ENCODE assay signal across 8 mouse cellular contexts in the genomic region with DNA sequence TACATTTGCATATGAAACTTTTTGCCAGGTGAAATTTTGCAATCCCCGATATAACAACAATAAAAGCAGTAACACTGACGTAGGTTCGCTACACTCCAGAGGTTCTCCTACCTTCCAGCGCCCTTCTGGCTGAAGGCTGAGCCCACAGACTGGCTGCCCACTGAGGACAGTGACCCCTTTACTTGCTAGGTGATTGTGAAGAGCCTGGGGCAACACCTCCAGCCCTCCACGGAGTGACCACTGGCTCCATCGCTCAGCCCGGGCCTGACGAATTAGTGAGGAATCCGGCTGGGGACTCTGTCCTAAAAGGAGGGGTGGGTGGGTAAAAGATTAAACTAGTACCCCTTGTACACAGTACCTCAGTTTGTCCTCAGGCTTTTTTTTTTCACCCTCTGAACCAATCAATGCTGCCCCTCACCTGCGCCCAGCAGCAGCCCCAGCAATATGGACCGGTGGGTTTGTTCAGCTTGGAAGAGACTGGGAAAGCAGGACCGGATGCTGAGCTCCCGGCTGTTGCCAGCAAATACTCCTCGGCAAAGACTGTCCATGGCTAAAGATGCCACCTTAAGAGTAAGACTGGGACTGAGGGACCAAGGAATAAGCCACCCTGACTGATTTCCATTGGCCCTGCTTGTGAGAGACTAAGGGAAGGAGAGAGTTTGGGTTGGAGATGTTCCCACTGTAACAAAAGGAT. TPM values are rescaled to one million over a fixed set of nuclear protein-coding genes. Genes with fewer than 3 reads are reported as not detected.
DNase-seq lines count a peak whose midpoint lies in the region; ATAC-seq lines count a peak whose summit lies in the region.
"Had no signal": no experiment of that assay in that cellular context is flagged by ENCODE, and none has a peak within 500 bp of the region (broad histone marks: within the 10 kb centered on the region; RNA-seq: fewer than 3 reads in every experiment).

No protein-coding gene starts in this region.

- 85% methylated on average over 14 of the region's 14 CpGs for WGBS in heart, embryonic 14.5 days
- 91% methylated on average over 14 of the region's 14 CpGs for WGBS in hindbrain, embryonic 14.5 days
- 82% methylated on average over 14 of the region's 14 CpGs for WGBS in liver, embryonic 13.5 days (ENCODE audit: insufficient replicate concordance)

- no peaks in the 10 kb centered on the region for H3K27me3 ChIP-seq in heart, embryonic 14.5 days (ENCODE audit: control insufficient read depth, insufficient read depth, low read length)
- no peaks in the 10 kb centered on the region for H3K27me3 ChIP-seq in hindbrain, embryonic 14.5 days (ENCODE audit: control insufficient read depth, insufficient read depth, low read length)
- no peaks in the 10 kb centered on the region for H3K27me3 ChIP-seq in liver, embryonic 13.5 days

- peaks cover 69% of the 10 kb centered on the region for H3K36me3 ChIP-seq in heart, embryonic 14.5 days (ENCODE audit: control insufficient read depth, insufficient read depth, low read length)
- H3K36me3 ChIP-seq in hindbrain, embryonic 14.5 days (replicated peaks; ENCODE audit: control insufficient read depth, insufficient read depth), result peaks cover 63% of the 10 kb centered on the region
- H3K36me3 ChIP-seq in liver, embryonic 13.5 days, result peaks cover 78% of the 10 kb centered on the region

- no peak overlapping the region for H3K4me2 ChIP-seq in heart, embryonic 14.5 days (ENCODE audit: low read length)
- H3K4me2 ChIP-seq in hindbrain, embryonic 14.5 days (replicated peaks), result no peak overlapping the region
- H3K4me2 ChIP-seq in liver, embryonic 13.5 days, result peak overlapping the region; percentile 90

- no peak overlapping the region for H3K27ac ChIP-seq in heart, embryonic 14.5 days (replicated peaks in 1 of 2; ENCODE audit: control insufficient read depth in 1 of 2, insufficient read depth in 1 of 2, low read depth in 2 of 2, low read length in 2 of 2)
- H3K27ac ChIP-seq in hindbrain, embryonic 14.5 days, result no peak overlapping the region
- H3K27ac ChIP-seq in liver, embryonic 13.5 days, result peak overlapping the region; percentile 100
- H3K27ac ChIP-seq: left cerebral cortex, adult 2 months had no signal

- no peak for DNase-seq in heart, adult 9 months (ENCODE audit: low spot score in 2 of 2)
- peak; percentile 0 for DNase-seq in lung, postnatal 14 days
- DNase-seq in lung, postnatal 36 days, result no peak
- DNase-seq in hindbrain, embryonic 14.5 days (ENCODE audit: low spot score), result no peak
- DNase-seq in liver, embryonic 13.5 days, result no peak

- peaks cover 6 to 16% of the 10 kb centered on the region in 2 experiments for H3K4me1 ChIP-seq in heart, embryonic 14.5 days (ENCODE audit: control insufficient read depth in 2 of 2, insufficient read depth in 2 of 2, low read length in 2 of 2)
- H3K4me1 ChIP-seq in hindbrain, embryonic 14.5 days (replicated peaks; ENCODE audit: control insufficient read depth, insufficient read depth, low read length), result peaks cover 14% of the 10 kb centered on the region
- H3K4me1 ChIP-seq in liver, embryonic 13.5 days (replicated peaks), result peaks cover 67% of the 10 kb centered on the region

- H3K9ac ChIP-seq in heart, embryonic 14.5 days (ENCODE audit: low read length), result peak overlapping the region; percentile 87; the same call in 1 of the 2 replicates
- H3K9ac ChIP-seq in hindbrain, embryonic 14.5 days, result 0 out of 2 replicates have a peak overlapping the region, but pooled peaks have one; percentile 58
- H3K9ac ChIP-seq in liver, embryonic 13.5 days, result peak overlapping the region; percentile 99

- ATAC-seq in heart, embryonic 14.5 days (ENCODE audit: insufficient number of reproducible peaks, insufficient read depth, low FRiP score, low read depth), result no peak
- ATAC-seq in hindbrain, embryonic 14.5 days (ENCODE audit: low FRiP score), result no peak
- no peak for ATAC-seq in liver, embryonic 13.5 days (ENCODE audit: low read depth)
- ATAC-seq in erythroid progenitor cell, adult 5-6 weeks (replicated peaks; ENCODE audit: low FRiP score, poor library complexity, severe bottlenecking), result no peak

- H3K4me3 ChIP-seq in heart, embryonic 14.5 days (ENCODE audit: control insufficient read depth in 1 of 2, insufficient read depth in 1 of 2, low read depth in 1 of 2, low read length in 2 of 2), result no peak overlapping the region; a peak in 1 of 4 replicates
- H3K4me3 ChIP-seq in hindbrain, embryonic 14.5 days (replicated peaks; ENCODE audit: low read length), result no peak overlapping the region
- H3K4me3 ChIP-seq in liver, embryonic 13.5 days (replicated peaks), result peak overlapping the region; percentile 90

- no peaks in the 10 kb centered on the region for H3K9me3 ChIP-seq in heart, embryonic 14.5 days (ENCODE audit: control insufficient read depth, low read length)
- H3K9me3 ChIP-seq in hindbrain, embryonic 14.5 days (ENCODE audit: control insufficient read depth, low read length), result no peaks in the 10 kb centered on the region
- no peaks in the 10 kb centered on the region for H3K9me3 ChIP-seq in liver, embryonic 13.5 days (replicated peaks)

RNA-seq across cellular contexts. Expression of a gene that starts 1.8 kb away (rescaled TPM):
- polyA plus RNA-seq in heart, embryonic 14.5 days (2014; fragmentation: Nextera tagmentation; extraction: Ambion mirVana), result 42.9 and 44.8 TPM in 2 replicates
- 43.5 and 44.6 TPM in 2 replicates for polyA plus RNA-seq in hindbrain, embryonic 14.5 days (2014; fragmentation: Nextera tagmentation; extraction: Ambion mirVana)
- polyA plus RNA-seq in liver, embryonic 13.5 days (2015; fragmentation: Nextera tagmentation; extraction: Ambion mirVana), result 174 and 175 TPM in 2 replicates
- 739 and 765 TPM in 2 replicates for total RNA-seq in erythroid progenitor cell, adult 5-6 weeks (2015; ENCODE audit: low replicate concordance)
- 644 and 799 TPM in 2 replicates for total RNA-seq in erythroid progenitor cell, adult 5-6 weeks (2017; ENCODE audit: low replicate concordance)

RNA-seq across cellular contexts. Expression of a gene that starts 8.6 kb away (rescaled TPM):
- 43.2 and 45.5 TPM in 2 replicates for polyA plus RNA-seq in heart, embryonic 14.5 days (2014; fragmentation: Nextera tagmentation; extraction: Ambion mirVana)
- polyA plus RNA-seq in hindbrain, embryonic 14.5 days (2014; fragmentation: Nextera tagmentation; extraction: Ambion mirVana), result 80.1 and 85.8 TPM in 2 replicates
- 25.8 and 26.7 TPM in 2 replicates for polyA plus RNA-seq in liver, embryonic 13.5 days (2015; fragmentation: Nextera tagmentation; extraction: Ambion mirVana)
- 39.0 and 64.9 TPM in 2 replicates for total RNA-seq in erythroid progenitor cell, adult 5-6 weeks (2015; ENCODE audit: low replicate concordance)
- 18.5 and 33.2 TPM in 2 replicates for total RNA-seq in erythroid progenitor cell, adult 5-6 weeks (2017; ENCODE audit: low replicate concordance)

RNA-seq across cellular contexts. Expression of a gene that starts 9.0 kb away (rescaled TPM):
- 52.8 and 55.6 TPM in 2 replicates for polyA plus RNA-seq in heart, embryonic 14.5 days (2014; fragmentation: Nextera tagmentation; extraction: Ambion mirVana)
- 86.5 and 88.6 TPM in 2 replicates for polyA plus RNA-seq in hindbrain, embryonic 14.5 days (2014; fragmentation: Nextera tagmentation; extraction: Ambion mirVana)
- polyA plus RNA-seq in liver, embryonic 13.5 days (2015; fragmentation: Nextera tagmentation; extraction: Ambion mirVana), result 24.9 and 26.5 TPM in 2 replicates
- total RNA-seq in erythroid progenitor cell, adult 5-6 weeks (2015; ENCODE audit: low replicate concordance), result 19.7 and 20.5 TPM in 2 replicates
- total RNA-seq in erythroid progenitor cell, adult 5-6 weeks (2017; ENCODE audit: low replicate concordance), result 26.8 and 40.8 TPM in 2 replicates

RNA-seq across cellular contexts. Expression of a gene that starts 15.7 kb away (rescaled TPM):
- polyA plus RNA-seq in heart, embryonic 14.5 days (2014; fragmentation: Nextera tagmentation; extraction: Ambion mirVana), result 96.0 and 111 TPM in 2 replicates
- 116 and 131 TPM in 2 replicates for polyA plus RNA-seq in hindbrain, embryonic 14.5 days (2014; fragmentation: Nextera tagmentation; extraction: Ambion mirVana)
- polyA plus RNA-seq in liver, embryonic 13.5 days (2015; fragmentation: Nextera tagmentation; extraction: Ambion mirVana), result 53.3 and 57.1 TPM in 2 replicates
- total RNA-seq in erythroid progenitor cell, adult 5-6 weeks (2015; ENCODE audit: low replicate concordance), result 26.8 and 39.3 TPM in 2 replicates
- 1.7 and 14.2 TPM in 2 replicates for total RNA-seq in erythroid progenitor cell, adult 5-6 weeks (2017; ENCODE audit: low replicate concordance)

RNA-seq across cellular contexts. Expression of a gene that starts 28.0 kb away (rescaled TPM):
- 541 and 561 TPM in 2 replicates for polyA plus RNA-seq in heart, embryonic 14.5 days (2014; fragmentation: Nextera tagmentation; extraction: Ambion mirVana)
- 218 and 247 TPM in 2 replicates for polyA plus RNA-seq in hindbrain, embryonic 14.5 days (2014; fragmentation: Nextera tagmentation; extraction: Ambion mirVana)
- 152 and 167 TPM in 2 replicates for polyA plus RNA-seq in liver, embryonic 13.5 days (2015; fragmentation: Nextera tagmentation; extraction: Ambion mirVana)
- total RNA-seq in erythroid progenitor cell, adult 5-6 weeks (2015; ENCODE audit: low replicate concordance), result 86.5 and 106 TPM in 2 replicates
- total RNA-seq in erythroid progenitor cell, adult 5-6 weeks (2017; ENCODE audit: low replicate concordance), result 40.8 and 73.3 TPM in 2 replicates
